Mouse (Mus musculus) ES-Bruce4 (cell line): Measurements from ENCODE around the gene Ptgds. TPM values are rescaled to one million over a fixed set of nuclear protein-coding genes. Genes with fewer than 3 reads are reported as not detected.

Experiments
- H3K27ac ChIP-seq: 2 replicates; pipeline ENCODE4 v1.5.1; 2012; ENCODE audit warnings: low read length, inconsistent platforms; ENCODE audit not compliant: insufficient read depth
- H3K27me3 ChIP-seq: 2 replicates; pipeline ENCODE4 v1.6.1; 2012; ENCODE audit warnings: mild to moderate bottlenecking, low read length, inconsistent platforms; ENCODE audit not compliant: control insufficient read depth, poor library complexity, insufficient read depth, severe bottlenecking
- H3K36me3 ChIP-seq: 2 replicates; pipeline ENCODE4 v1.6.1; 2012; ENCODE audit warnings: inconsistent platforms, mild to moderate bottlenecking, low read length, moderate library complexity; ENCODE audit not compliant: control insufficient read depth, poor library complexity, insufficient read depth, severe bottlenecking
- H3K4me1 ChIP-seq: one replicate; pipeline ENCODE4 v1.8.1; 2011; ENCODE audit warnings: low read length; ENCODE audit not compliant: control insufficient read depth, insufficient read depth
- H3K4me3 ChIP-seq: 2 replicates; pipeline ENCODE4 v1.5.1; 2011; ENCODE audit warnings: low read depth, mild to moderate bottlenecking, low read length
- H3K9ac ChIP-seq: 2 replicates; pipeline ENCODE4 v1.6.1; 2012; ENCODE audit warnings: low read depth, mild to moderate bottlenecking, inconsistent platforms; ENCODE audit not compliant: poor library complexity, severe bottlenecking
- H3K9me3 ChIP-seq: replicated peaks from 2 replicates; pipeline ENCODE4 v1.6.1; 2012; ENCODE audit warnings: mild to moderate bottlenecking, low read length, inconsistent platforms; ENCODE audit not compliant: control insufficient read depth, poor library complexity, insufficient read depth, severe bottlenecking
- CTCF ChIP-seq: IDR thresholded peaks from one replicate; pipeline ENCODE4 v1.8.1; 2011; ENCODE audit warnings: low read depth, low read length
- EP300 ChIP-seq: IDR thresholded peaks from 2 replicates; pipeline ENCODE4 v1.6.1; 2011; ENCODE audit warnings: low read depth, low read length; ENCODE audit not compliant: insufficient read depth
- POLR2A ChIP-seq: IDR thresholded peaks from one replicate; pipeline ENCODE4 v1.8.1; 2011; ENCODE audit warnings: low read length; ENCODE audit not compliant: insufficient read depth
- polyA plus RNA-seq: library from polyadenylated mRNA; stranded (reverse); fragments of >200 nt; gene quantifications from 2 replicates; pipeline ENCODE4 v1.2.4, GENCODE M21; 2011; ENCODE audit warnings: low read depth; ENCODE audit not compliant: missing spikeins, insufficient read depth, insufficient read length

Gene Ptgds
- polyA plus RNA-seq = 0.57 TPM in 1 of 2 replicates, not detected in the other

DNA sequence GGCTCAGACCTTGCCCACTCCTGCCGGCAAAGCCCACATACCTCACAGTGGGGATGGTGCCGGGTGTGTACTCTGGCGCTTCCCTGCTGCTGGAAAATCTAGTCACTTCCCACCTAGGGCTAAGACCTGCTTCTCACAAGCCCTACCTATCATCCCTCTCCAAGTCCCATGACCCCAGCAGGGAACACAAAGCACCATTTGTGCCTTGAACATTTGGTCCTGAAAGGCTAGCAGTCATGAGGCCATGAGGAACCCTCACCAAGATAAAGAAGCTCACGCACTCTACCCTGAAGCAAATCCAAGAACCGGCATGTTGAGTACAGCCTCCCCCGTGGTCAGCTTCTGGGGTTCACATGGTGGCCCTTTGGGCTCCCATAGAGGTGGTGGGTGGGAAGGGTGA is at the start of gene Ptgds:
Ptgds (minus strand) TSS at position 78 of the 400 bp plus-strand sequence.
- TF ChIP-seq POLR2A (no peak), CTCF (no peak), EP300 (no peak)

DNA sequence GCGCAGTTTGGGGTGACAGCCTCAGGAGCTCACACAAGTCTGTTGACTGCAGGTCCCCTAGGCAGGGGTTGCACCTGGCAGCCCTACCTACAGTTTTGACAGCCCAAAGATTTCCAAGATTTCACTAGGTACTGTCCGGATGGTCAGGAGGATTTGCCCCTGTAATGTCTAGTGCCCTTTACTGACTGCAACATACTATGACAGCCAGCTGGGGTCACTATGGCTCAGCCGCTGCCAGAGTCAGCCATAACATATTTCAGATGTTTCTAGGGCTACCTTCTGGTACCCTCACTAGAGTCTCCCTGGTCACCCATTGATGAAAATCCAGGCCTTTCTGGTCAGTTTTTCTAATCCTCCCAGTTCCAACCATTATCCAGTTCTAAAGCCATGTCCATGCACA is 40.1 kb upstream of the Ptgds start:
- H3K9ac ChIP-seq = no peak overlapping the region

More for the DNA sequence above, at the start of gene Ptgds:
- Histone ChIP-seq H3K9ac (no peak within 1 kb of the TSS), H3K9me3 (no peaks in the 10 kb centered on the region), H3K27me3 (no peaks in the 10 kb centered on the region), H3K36me3 (no peaks in the 10 kb centered on the region), H3K27ac (no peak within 1 kb of the TSS), H3K4me3 (no peak within 1 kb of the TSS), H3K4me1 (no peaks in the 10 kb centered on the region)

DNA sequence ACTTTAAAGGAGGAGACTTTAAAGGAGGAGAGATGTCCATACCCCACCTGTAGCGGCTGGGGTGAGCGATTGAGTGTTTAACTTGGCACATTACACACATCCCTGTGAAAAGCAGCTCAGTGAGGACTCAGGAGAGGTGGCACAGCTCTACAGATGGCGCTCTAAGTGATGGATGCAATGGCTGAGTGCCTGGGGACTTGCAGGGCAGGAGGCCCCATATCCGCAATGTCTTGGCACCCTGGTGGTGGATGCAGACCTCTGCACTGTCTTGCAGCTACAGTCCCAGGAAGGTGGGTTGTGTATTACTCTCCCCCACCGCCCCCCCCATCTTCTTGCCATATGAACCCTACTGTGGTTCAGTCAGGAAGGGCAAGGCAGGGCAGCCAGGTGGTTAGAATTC is 37.1 kb upstream of the Ptgds start:
- H3K36me3 ChIP-seq = no peaks in the 10 kb centered on the region
- no peaks in the 10 kb centered on the region for H3K9me3 ChIP-seq
- H3K4me1 ChIP-seq = no peaks in the 10 kb centered on the region
- no peak overlapping the region for H3K27ac ChIP-seq
- H3K4me3 ChIP-seq = no peak overlapping the region
- no peak for TF ChIP-seq EP300
- TF ChIP-seq CTCF = peak; percentile 36
- TF ChIP-seq POLR2A = no peak
- H3K9ac ChIP-seq = no peak overlapping the region
- H3K27me3 ChIP-seq = no peaks in the 10 kb centered on the region

More for the DNA sequence above, 40.1 kb upstream of the Ptgds start:
- H3K27ac ChIP-seq = no peak overlapping the region
- no peak overlapping the region for H3K4me3 ChIP-seq
- TF ChIP-seq EP300 = no peak
- TF ChIP-seq CTCF = peak; percentile 45
- no peak for TF ChIP-seq POLR2A
- no peaks in the 10 kb centered on the region for H3K27me3 ChIP-seq
- H3K9me3 ChIP-seq = no peaks in the 10 kb centered on the region
- no peaks in the 10 kb centered on the region for H3K4me1 ChIP-seq
- H3K36me3 ChIP-seq = no peaks in the 10 kb centered on the region

DNA sequence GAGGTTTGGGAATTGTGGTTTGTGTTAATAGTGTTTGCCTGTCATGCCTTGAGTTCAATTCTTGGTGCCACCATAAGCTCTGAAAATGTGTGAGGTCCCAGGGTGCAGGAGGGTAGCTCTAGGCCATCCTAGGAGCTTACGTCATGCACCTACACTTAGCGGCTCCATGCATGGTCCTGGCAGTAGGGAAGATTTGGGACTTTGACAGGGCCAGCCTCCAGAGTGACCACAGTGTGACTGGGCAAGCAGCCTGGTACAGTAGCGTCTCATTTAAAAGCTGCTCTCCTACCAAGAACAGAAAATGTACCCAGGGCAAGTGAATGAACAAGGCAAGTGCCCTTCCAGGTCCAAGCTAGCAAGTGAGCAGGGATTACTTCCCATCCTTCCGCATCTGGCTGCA is 36.0 kb upstream of the Ptgds start:
- H3K9ac ChIP-seq = no peak overlapping the region
- TF ChIP-seq EP300 = no peak
- no peak for TF ChIP-seq POLR2A
- no peak for TF ChIP-seq CTCF
- H3K4me1 ChIP-seq = no peaks in the 10 kb centered on the region
- H3K36me3 ChIP-seq = no peaks in the 10 kb centered on the region
- H3K9me3 ChIP-seq = no peaks in the 10 kb centered on the region
- no peak overlapping the region for H3K4me3 ChIP-seq
- H3K27me3 ChIP-seq = no peaks in the 10 kb centered on the region
- no peak overlapping the region for H3K27ac ChIP-seq

DNA sequence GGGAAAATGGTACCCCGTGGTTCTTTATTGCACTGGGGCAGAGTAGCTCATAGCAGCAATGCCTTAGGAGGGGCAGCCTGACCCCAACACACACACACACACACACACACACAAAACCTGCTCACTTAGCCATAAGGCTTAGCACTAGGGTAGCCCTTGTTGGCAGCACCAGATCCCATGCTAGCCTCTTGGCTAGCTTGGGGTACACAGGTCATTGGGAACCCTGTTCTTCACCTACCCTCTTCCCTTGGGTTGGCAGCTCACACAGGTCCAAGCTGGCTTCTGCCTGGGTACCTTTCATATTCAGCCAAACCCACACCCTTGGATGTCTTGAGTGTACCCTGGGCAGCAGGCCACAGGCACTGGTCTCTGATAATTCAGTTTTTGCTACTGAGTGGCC is 35.2 kb upstream of the Ptgds start:
- H3K4me1 ChIP-seq = no peaks in the 10 kb centered on the region
- H3K4me3 ChIP-seq = no peak overlapping the region
- H3K27me3 ChIP-seq = no peaks in the 10 kb centered on the region
- no peaks in the 10 kb centered on the region for H3K9me3 ChIP-seq
- no peak overlapping the region for H3K9ac ChIP-seq
- no peak overlapping the region for H3K27ac ChIP-seq
- no peak for TF ChIP-seq EP300
- no peak for TF ChIP-seq POLR2A
- no peak for TF ChIP-seq CTCF
- H3K36me3 ChIP-seq = no peaks in the 10 kb centered on the region

DNA sequence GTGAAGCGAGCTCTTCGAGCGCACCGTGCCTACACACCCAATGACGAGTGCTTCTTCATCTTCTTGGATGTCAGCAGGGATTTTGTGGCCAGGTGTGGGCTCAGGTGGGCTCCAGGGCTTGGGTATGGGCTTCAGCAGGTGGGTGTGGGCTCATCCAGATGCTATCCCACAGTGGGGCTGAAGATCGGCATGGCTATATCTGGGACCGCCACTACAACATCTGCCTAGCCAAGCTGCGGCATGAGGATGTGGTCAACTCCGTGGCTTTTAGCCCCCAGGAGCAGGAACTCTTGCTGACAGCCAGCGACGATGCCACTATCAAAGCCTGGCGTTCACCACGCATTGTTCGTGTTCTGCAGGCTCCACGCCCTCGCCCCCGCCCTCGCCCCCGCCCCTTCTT is 34.7 kb upstream of the Ptgds start:
- H3K4me3 ChIP-seq = no peak overlapping the region
- H3K27me3 ChIP-seq = no peaks in the 10 kb centered on the region
- TF ChIP-seq POLR2A (no peak), CTCF (no peak), EP300 (no peak)
- H3K27ac ChIP-seq = no peak overlapping the region
- H3K4me1 ChIP-seq = no peaks in the 10 kb centered on the region
- H3K36me3 ChIP-seq = no peaks in the 10 kb centered on the region
- H3K9me3 ChIP-seq = no peaks in the 10 kb centered on the region
- no peak overlapping the region for H3K9ac ChIP-seq

DNA sequence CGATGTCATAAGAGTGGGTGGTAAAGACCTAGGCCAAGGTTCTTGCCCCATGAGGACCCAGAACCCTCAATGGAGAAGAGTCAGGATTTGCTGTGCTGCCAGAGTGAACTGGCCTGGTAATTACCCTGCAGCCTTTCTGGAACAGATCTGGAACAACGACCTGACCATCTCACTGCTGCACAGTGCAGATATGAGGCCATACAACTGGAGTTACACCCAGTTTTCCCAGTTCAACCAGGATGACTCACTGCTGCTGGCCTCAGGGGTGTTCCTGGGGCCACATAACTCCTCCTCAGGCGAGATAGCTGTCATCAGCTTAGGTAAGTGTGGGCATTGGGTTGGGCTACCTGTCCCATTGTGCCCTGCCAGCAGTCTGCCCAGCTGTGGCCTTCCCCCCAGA is 32.9 kb upstream of the Ptgds start:
- no peak overlapping the region for H3K27ac ChIP-seq
- no peaks in the 10 kb centered on the region for H3K9me3 ChIP-seq
- H3K4me3 ChIP-seq = no peak overlapping the region
- no peaks in the 10 kb centered on the region for H3K27me3 ChIP-seq
- no peak overlapping the region for H3K9ac ChIP-seq
- H3K36me3 ChIP-seq = no peaks in the 10 kb centered on the region
- no peaks in the 10 kb centered on the region for H3K4me1 ChIP-seq
- TF ChIP-seq POLR2A (no peak), EP300 (no peak), CTCF (no peak)
